Mouse (Mus musculus) kidney, postnatal 0 days (tissue): ENCODE results near the gene Sapcd1. TPM values are rescaled to one million over a fixed set of nuclear protein-coding genes. Genes with fewer than 3 reads are reported as not detected.

Experiments
- ATAC-seq: fragments of 200-750 bp; cut with Nextera tagmentation; replicated peaks from 2 replicates; pipeline ENCODE4 v1.8.0; 2017; ENCODE audit warnings: low read depth, moderate number of reproducible peaks, moderate TSS enrichment, moderate library complexity; ENCODE audit not compliant: low FRiP score
- DNase-seq: peaks from one replicate; pipeline ENCODE4 v3.0.0-alpha.2; 2016; ENCODE audit warnings: low spot score
- H3K27ac ChIP-seq: fragments of 300-500 bp; sonication (generic); 2 replicates; pipeline ENCODE4 v1.5.1; 2014; ENCODE audit warnings: mild to moderate bottlenecking
- H3K27me3 ChIP-seq: fragments of 300-500 bp; sonication (generic); 2 replicates; pipeline ENCODE4 v1.6.1; 2014; ENCODE audit warnings: low read length, mixed read lengths; ENCODE audit not compliant: insufficient read depth
- H3K36me3 ChIP-seq: fragments of 300-500 bp; sonication (generic); 2 replicates; pipeline ENCODE4 v1.6.1; 2014; ENCODE audit warnings: low read length, mixed read lengths; ENCODE audit not compliant: insufficient read depth
- H3K4me1 ChIP-seq: fragments of 300-500 bp; sonication (generic); replicated peaks from 2 replicates; pipeline ENCODE4 v1.6.1; 2014; ENCODE audit warnings: antibody characterized with exemption, low read length, mixed read lengths; ENCODE audit not compliant: insufficient read depth
- H3K4me2 ChIP-seq: fragments of 300-500 bp; sonication (generic); 2 replicates; pipeline ENCODE4 v1.6.1; 2014; ENCODE audit warnings: mild to moderate bottlenecking, low read length, moderate library complexity, mixed read lengths
- H3K4me3 ChIP-seq: fragments of 300-500 bp; sonication (generic); replicated peaks from 2 replicates; pipeline ENCODE4 v1.5.1; 2014; ENCODE audit warnings: low read depth, low read length
- H3K9ac ChIP-seq: fragments of 300-500 bp; sonication (generic); 2 replicates; pipeline ENCODE4 v1.6.1; 2014; ENCODE audit warnings: low read depth, low read length
- H3K9me3 ChIP-seq: fragments of 300-500 bp; sonication (generic); replicated peaks from 2 replicates; pipeline ENCODE4 v1.6.1; 2016; ENCODE audit warnings: low read length, inconsistent platforms, mixed read lengths
- CTCF ChIP-seq: IDR thresholded peaks from 2 replicates; pipeline ENCODE4 v1.5.1; 2016; ENCODE audit warnings: antibody characterized with exemption, low read depth, mild to moderate bottlenecking, moderate library complexity
- WGBS: fragments of 180-500 bp; shearing (Covaris S2); extraction: QIAGEN DNeasy Blood & Tissue Kit; methylation state at CpG from one replicate; pipeline ENCODE4 v1.1.7; 2014; 5-methylcytosine and 5-hydroxymethylcytosine counted together
- polyA plus RNA-seq: library from polyadenylated mRNA; unstranded; fragments of >200 nt; fragmentation: Nextera tagmentation; extraction: Ambion mirVana; gene quantifications from 2 replicates; pipeline ENCODE4 v1.2.1, GENCODE M21; 2015

Sapcd1 gene
- polyA plus RNA-seq = 2.3 and 3.7 TPM in 2 replicates

- Histone ChIP-seq H3K27me3 (no peaks in the 10 kb centered on the region), H3K36me3 (no peaks in the 10 kb centered on the region), H3K4me3 (no peak within 1 kb of the TSS), H3K9me3 (no peaks in the 10 kb centered on the region), H3K27ac (no peak within 1 kb of the TSS), H3K9ac (no peak within 1 kb of the TSS), H3K4me1 (no peaks in the 10 kb centered on the region), H3K4me2 (no peak within 1 kb of the TSS)
- no peak for TF ChIP-seq CTCF
- DNase-seq (no peak), ATAC-seq (no peak)
- 37% methylated on average over 13 of the region's 13 CpGs for WGBS
Measured at GRCm38 (mm10) chr17:35027277-35028068, at the start of gene Sapcd1. Gene Sapcd1, minus strand, starts transcription at chr17:35028016.

GRCm38 (mm10) chr17:35077285-35077684, 49.5 kb upstream of the Sapcd1 start:
- WGBS = 3% methylated on average over 2 of the region's 2 CpGs
- peak overlapping the region; percentile 22 for H3K4me3 ChIP-seq
- no peaks in the 10 kb centered on the region for H3K9me3 ChIP-seq
- peak overlapping the region; percentile 25; the same call in 1 of the 2 replicates for H3K9ac ChIP-seq
- no peaks in the 10 kb centered on the region for H3K36me3 ChIP-seq
- ATAC-seq (no peak), DNase-seq (no peak)
- peak overlapping the region; percentile 55 for H3K4me2 ChIP-seq
- H3K4me1 ChIP-seq = peaks cover 3% of the 10 kb centered on the region; the same call in 1 of the 2 replicates
- H3K27me3 ChIP-seq = no peaks in the 10 kb centered on the region; the same call in 1 of the 2 replicates
- no peak for TF ChIP-seq CTCF
- peak overlapping the region; percentile 72 for H3K27ac ChIP-seq

GRCm38 (mm10) chr17:35076507-35077176, 48.8 kb upstream of the Sapcd1 start, which contains the start of gene Ly6g6e:
Gene Ly6g6e, plus strand, starts transcription at chr17:35076902.
- ATAC-seq = no peak

GRCm38 (mm10) chr17:35074097-35074496, 46.3 kb upstream of the Sapcd1 start:
- 35% methylated on average over 17 of the region's 17 CpGs for WGBS

More at GRCm38 (mm10) chr17:35076507-35077176, 48.8 kb upstream of the Sapcd1 start, which contains the start of gene Ly6g6e:
- Histone ChIP-seq H3K27ac (peak within 1 kb of the TSS; percentile 72), H3K9ac (peak within 1 kb of the TSS; percentile 50), H3K36me3 (no peaks in the 10 kb centered on the region), H3K4me1 (peaks cover 3% of the 10 kb centered on the region; the same call in 1 of the 2 replicates), H3K4me2 (peak within 1 kb of the TSS; percentile 55), H3K4me3 (peak within 1 kb of the TSS; percentile 22), H3K27me3 (no peaks in the 10 kb centered on the region; the same call in 1 of the 2 replicates), H3K9me3 (no peaks in the 10 kb centered on the region)
- DNase-seq = no peak
- 32% methylated on average over 10 of the region's 10 CpGs for WGBS
- no peak for TF ChIP-seq CTCF

GRCm38 (mm10) chr17:35071454-35071853, 43.6 kb upstream of the Sapcd1 start:
- H3K27ac ChIP-seq = no peak overlapping the region
- WGBS = 42% methylated on average over 9 of the region's 9 CpGs
- no peak overlapping the region for H3K4me2 ChIP-seq
- 0 out of 2 replicates have a peak, but pooled peaks cover under 1% of the 10 kb centered on the region for H3K4me1 ChIP-seq
- H3K9me3 ChIP-seq = no peaks in the 10 kb centered on the region
- DNase-seq (no peak), ATAC-seq (no peak)
- H3K27me3 ChIP-seq = no peaks in the 10 kb centered on the region
- no peak overlapping the region for H3K9ac ChIP-seq
- no peak overlapping the region for H3K4me3 ChIP-seq
- no peaks in the 10 kb centered on the region for H3K36me3 ChIP-seq
- no peak for TF ChIP-seq CTCF

More at GRCm38 (mm10) chr17:35074097-35074496, 46.3 kb upstream of the Sapcd1 start:
- H3K27me3 ChIP-seq = no peaks in the 10 kb centered on the region
- TF ChIP-seq CTCF = no peak
- no peak overlapping the region for H3K27ac ChIP-seq
- H3K36me3 ChIP-seq = no peaks in the 10 kb centered on the region
- H3K9ac ChIP-seq = no peak overlapping the region
- no peak for DNase-seq
- peaks cover 3% of the 10 kb centered on the region; the same call in 1 of the 2 replicates for H3K4me1 ChIP-seq
- H3K4me2 ChIP-seq = no peak overlapping the region
- no peak for ATAC-seq
- no peaks in the 10 kb centered on the region for H3K9me3 ChIP-seq
- H3K4me3 ChIP-seq = no peak overlapping the region

GRCm38 (mm10) chr17:35070556-35071229, 42.9 kb upstream of the Sapcd1 start:
- Histone ChIP-seq H3K27ac (no peak overlapping the region), H3K27me3 (no peaks in the 10 kb centered on the region), H3K4me2 (no peak overlapping the region), H3K36me3 (no peaks in the 10 kb centered on the region), H3K4me3 (no peak overlapping the region), H3K4me1 (no peaks in the 10 kb centered on the region), H3K9me3 (no peaks in the 10 kb centered on the region), H3K9ac (no peak overlapping the region)
- WGBS = 59% methylated on average over 6 of the region's 6 CpGs
- no peak for ATAC-seq
- no peak for TF ChIP-seq CTCF
- DNase-seq = no peak
